Mouse (Mus musculus) cortical plate, adult 2 months (tissue): ENCODE measurements around the gene Rela.

ENCODE experiments used
- CTCF ChIP-seq: fragments of 200-500 bp; IDR thresholded peaks from 2 replicates; pipeline ENCODE4 v1.5.1; 2011; ENCODE audit warnings: mild to moderate bottlenecking, control low read depth, low read length; ENCODE audit not compliant: insufficient read depth; ENCODE audit errors: extremely low read depth
- POLR2A ChIP-seq: fragments of 200-500 bp; IDR thresholded peaks from 2 replicates; pipeline ENCODE4 v1.6.1; 2011; ENCODE audit warnings: mild to moderate bottlenecking, low read length, control low read depth; ENCODE audit not compliant: insufficient read depth; ENCODE audit errors: extremely low read depth

- no peak for TF ChIP-seq CTCF
- TF ChIP-seq POLR2A = no peak
These were observed 677 bp upstream of the Rela start for GRCm38 (mm10) chr19:5636571-5637041.
